Mouse (Mus musculus) forebrain, embryonic 11.5 days (tissue): ENCODE results near the gene Syne2. TPM values are rescaled to one million over a fixed set of nuclear protein-coding genes. Genes with fewer than 3 reads are reported as not detected.

Source experiments
- ATAC-seq: fragments of 200-750 bp; cut with Nextera tagmentation; replicated peaks from 2 replicates; pipeline ENCODE4 v1.8.0; 2017; ENCODE audit warnings: moderate TSS enrichment; ENCODE audit not compliant: low FRiP score
- DNase-seq: peaks from one replicate; pipeline ENCODE4 v3.0.0-alpha.2; 2017; ENCODE audit warnings: low spot score
- H3K27ac ChIP-seq: fragments of 300-500 bp; sonication (generic); 2 replicates; pipeline ENCODE4 v1.5.1; 2014; ENCODE audit warnings: low read depth, low read length
- H3K27me3 ChIP-seq: fragments of 300-500 bp; sonication (generic); 2 replicates; pipeline ENCODE4 v1.6.1; 2014; ENCODE audit warnings: mild to moderate bottlenecking, low read length, mixed read lengths; ENCODE audit not compliant: control insufficient read depth, insufficient read depth
- H3K36me3 ChIP-seq: fragments of 300-500 bp; sonication (generic); 2 replicates; pipeline ENCODE4 v1.6.1; 2014; ENCODE audit warnings: mild to moderate bottlenecking, low read length, moderate library complexity, mixed read lengths; ENCODE audit not compliant: control insufficient read depth, insufficient read depth
- H3K4me1 ChIP-seq: fragments of 300-500 bp; sonication (generic); replicated peaks from 2 replicates; pipeline ENCODE4 v1.6.1; 2014; ENCODE audit warnings: low read length, mixed read lengths; ENCODE audit not compliant: control insufficient read depth, insufficient read depth
- H3K4me2 ChIP-seq: fragments of 300-500 bp; sonication (generic); 2 replicates; pipeline ENCODE4 v1.6.1; 2014; ENCODE audit warnings: low read depth, mild to moderate bottlenecking, low read length, moderate library complexity, mixed read lengths; ENCODE audit not compliant: severe bottlenecking
- H3K4me3 ChIP-seq: fragments of 300-500 bp; sonication (generic); 2 replicates; pipeline ENCODE4 v1.5.1; 2014; ENCODE audit warnings: low read depth, low read length
- H3K9ac ChIP-seq: fragments of 300-500 bp; sonication (generic); 2 replicates; pipeline ENCODE4 v1.6.1; 2014; ENCODE audit warnings: low read length
- H3K9me3 ChIP-seq: fragments of 300-500 bp; sonication (generic); 2 replicates; pipeline ENCODE4 v1.6.1; 2016; ENCODE audit warnings: low read length, mixed read lengths; ENCODE audit not compliant: control insufficient read depth
- WGBS: fragments of 180-500 bp; shearing (Covaris S2); extraction: QIAGEN DNeasy Blood & Tissue Kit; methylation state at CpG from one replicate; pipeline ENCODE4 v1.1.7; 2014; 5-methylcytosine and 5-hydroxymethylcytosine counted together
- polyA plus RNA-seq: library from polyadenylated mRNA; unstranded; fragments of >200 nt; fragmentation: Nextera tagmentation; extraction: Ambion mirVana; gene quantifications from 2 replicates; pipeline ENCODE4 v1.2.1, GENCODE M21; 2014

The Syne2 gene
- polyA plus RNA-seq, 1 experiment from 2014 or later = 127 TPM

- Histone ChIP-seq H3K9ac (no peak overlapping the region), H3K36me3 (no peaks in the 10 kb centered on the region; the same call in 1 of the 2 replicates), H3K9me3 (no peaks in the 10 kb centered on the region), H3K27ac (no peak overlapping the region), H3K4me3 (no peak overlapping the region), H3K4me1 (no peaks in the 10 kb centered on the region), H3K27me3 (no peaks in the 10 kb centered on the region), H3K4me2 (no peak overlapping the region)
- ATAC-seq (no peak), DNase-seq (no peak)
- WGBS = 85% methylated on average over 13 of the region's 13 CpGs
Measured at GRCm38 (mm10) chr12:76087025-76087424, 269.1 kb downstream of the Syne2 start.

GRCm38 (mm10) chr12:76092789-76093466, 275.0 kb downstream of the Syne2 start:
- 94% methylated on average over 11 of the region's 11 CpGs for WGBS
- DNase-seq (no peak), ATAC-seq (no peak)
- peaks cover 7% of the 10 kb centered on the region for H3K36me3 ChIP-seq
- H3K4me2 ChIP-seq = no peak overlapping the region
- no peak overlapping the region for H3K4me3 ChIP-seq
- no peak overlapping the region for H3K9ac ChIP-seq
- no peaks in the 10 kb centered on the region for H3K27me3 ChIP-seq
- H3K27ac ChIP-seq = no peak overlapping the region
- H3K4me1 ChIP-seq = no peaks in the 10 kb centered on the region
- H3K9me3 ChIP-seq = no peaks in the 10 kb centered on the region

GRCm38 (mm10) chr12:76093613-76094588, 276.0 kb downstream of the Syne2 start:
- WGBS = 91% methylated on average over 15 of the region's 15 CpGs
- H3K36me3 ChIP-seq = peaks cover 7% of the 10 kb centered on the region

GRCm38 (mm10) chr12:76095117-76096035, 277.4 kb downstream of the Syne2 start:
- 77% methylated on average over 30 of the region's 30 CpGs for WGBS
- no peaks in the 10 kb centered on the region for H3K4me1 ChIP-seq
- H3K27me3 ChIP-seq = no peaks in the 10 kb centered on the region
- no peak overlapping the region for H3K27ac ChIP-seq
- H3K9me3 ChIP-seq = no peaks in the 10 kb centered on the region; the same call in 1 of the 2 replicates
- H3K4me2 ChIP-seq = no peak overlapping the region
- no peak overlapping the region for H3K9ac ChIP-seq
- DNase-seq = no peak
- no peak for ATAC-seq
- no peak overlapping the region for H3K4me3 ChIP-seq
- peaks cover 18% of the 10 kb centered on the region for H3K36me3 ChIP-seq

More at GRCm38 (mm10) chr12:76093613-76094588, 276.0 kb downstream of the Syne2 start:
- Histone ChIP-seq H3K4me2 (no peak overlapping the region), H3K4me3 (no peak overlapping the region), H3K27ac (no peak overlapping the region), H3K4me1 (no peaks in the 10 kb centered on the region), H3K27me3 (no peaks in the 10 kb centered on the region), H3K9ac (no peak overlapping the region), H3K9me3 (no peaks in the 10 kb centered on the region)
- ATAC-seq (no peak), DNase-seq (no peak)

GRCm38 (mm10) chr12:76102621-76103020, 284.7 kb downstream of the Syne2 start:
- no peak for ATAC-seq
- H3K9me3 ChIP-seq = no peaks in the 10 kb centered on the region; the same call in 1 of the 2 replicates
- H3K4me2 ChIP-seq = no peak overlapping the region
- H3K9ac ChIP-seq = no peak overlapping the region
- WGBS = 95% methylated on average over 12 of the region's 12 CpGs
- DNase-seq = no peak
- H3K27ac ChIP-seq = no peak overlapping the region
- H3K4me1 ChIP-seq = no peaks in the 10 kb centered on the region
- peaks cover 20% of the 10 kb centered on the region for H3K36me3 ChIP-seq
- H3K27me3 ChIP-seq = no peaks in the 10 kb centered on the region
- no peak overlapping the region for H3K4me3 ChIP-seq

GRCm38 (mm10) chr12:76104596-76105351, 286.8 kb downstream of the Syne2 start:
- ATAC-seq = no peak
- Histone ChIP-seq H3K9me3 (no peaks in the 10 kb centered on the region; the same call in 1 of the 2 replicates), H3K9ac (no peak overlapping the region), H3K27ac (no peak overlapping the region), H3K27me3 (no peaks in the 10 kb centered on the region), H3K36me3 (peaks cover 14% of the 10 kb centered on the region), H3K4me3 (no peak overlapping the region), H3K4me1 (no peaks in the 10 kb centered on the region), H3K4me2 (no peak overlapping the region)
- 95% methylated on average over 20 of the region's 20 CpGs for WGBS
- no peak for DNase-seq

- DNase-seq (no peak), ATAC-seq (no peak)
- H3K4me2 ChIP-seq = no peak overlapping the region
- peaks cover 4% of the 10 kb centered on the region; the same call in 1 of the 2 replicates for H3K36me3 ChIP-seq
- H3K9me3 ChIP-seq = no peaks in the 10 kb centered on the region
- no peak overlapping the region for H3K9ac ChIP-seq
- H3K27me3 ChIP-seq = no peaks in the 10 kb centered on the region
- no peak overlapping the region for H3K4me3 ChIP-seq
- 93% methylated on average over 15 of the region's 15 CpGs for WGBS
- H3K27ac ChIP-seq = no peak overlapping the region
- H3K4me1 ChIP-seq = no peaks in the 10 kb centered on the region
Measured at GRCm38 (mm10) chr12:76109646-76110405, 291.9 kb downstream of the Syne2 start.
